Mouse (Mus musculus) liver, embryonic 11.5 days (tissue): ENCODE measurements at regions not wholly inside any gene's neighbourhood (a gene's known extent, or its start where the extent isn't known, plus 50 kb on each side); places are given as distances from the start of the nearest gene placed in this dataset.

ENCODE experiments used
- ATAC-seq: fragments of 200-750 bp; cut with Nextera tagmentation; replicated peaks from 2 replicates; pipeline ENCODE4 v1.8.0; 2017; ENCODE audit warnings: moderate number of reproducible peaks, mild to moderate bottlenecking, moderate TSS enrichment, moderate library complexity; ENCODE audit not compliant: low FRiP score
- DNase-seq: peaks from one replicate; pipeline ENCODE4 v3.0.0-alpha.2; 2017; ENCODE audit warnings: low spot score
- H3K27ac ChIP-seq: fragments of 300-500 bp; sonication (generic); 2 replicates; pipeline ENCODE4 v1.5.1; 2014; ENCODE audit warnings: mild to moderate bottlenecking, low read depth, low read length, control low read depth
- H3K27me3 ChIP-seq: fragments of 300-500 bp; sonication (generic); replicated peaks from 2 replicates; pipeline ENCODE4 v1.6.1; 2014; ENCODE audit warnings: low read length, mixed read lengths; ENCODE audit not compliant: control insufficient read depth, insufficient read depth
- H3K36me3 ChIP-seq: fragments of 300-500 bp; sonication (generic); 2 replicates; pipeline ENCODE4 v1.6.1; 2014; ENCODE audit warnings: mild to moderate bottlenecking, low read length, moderate library complexity, mixed read lengths; ENCODE audit not compliant: control insufficient read depth, insufficient read depth
- H3K4me1 ChIP-seq: fragments of 300-500 bp; sonication (generic); replicated peaks from 2 replicates; pipeline ENCODE4 v1.6.1; 2014; ENCODE audit warnings: low read length, mixed read lengths; ENCODE audit not compliant: control insufficient read depth, insufficient read depth
- H3K4me2 ChIP-seq: fragments of 300-500 bp; sonication (generic); 2 replicates; pipeline ENCODE4 v1.6.1; 2014; ENCODE audit warnings: mild to moderate bottlenecking, control low read depth, moderate library complexity
- H3K4me3 ChIP-seq: fragments of 300-500 bp; sonication (generic); 2 replicates; pipeline ENCODE4 v1.5.1; 2014; ENCODE audit warnings: low read depth, low read length, control low read depth
- H3K9ac ChIP-seq: fragments of 300-500 bp; sonication (generic); 2 replicates; pipeline ENCODE4 v1.6.1; 2014; ENCODE audit warnings: low read depth, low read length, control low read depth
- H3K9me3 ChIP-seq: fragments of 300-500 bp; sonication (generic); 2 replicates; pipeline ENCODE4 v1.6.1; 2016; ENCODE audit warnings: low read length, inconsistent platforms, mixed read lengths; ENCODE audit not compliant: control insufficient read depth
- WGBS: fragments of 180-500 bp; shearing (Covaris S2); extraction: QIAGEN DNeasy Blood & Tissue Kit; methylation state at CpG from one replicate; pipeline ENCODE4 v1.1.7; 2014; 5-methylcytosine and 5-hydroxymethylcytosine counted together

GRCm38 (mm10) chr13:99092279-99092930 is 92.2 kb upstream of the Zfp366 start:
- ATAC-seq: 0 out of 2 replicates have a peak, but pooled peaks have one; percentile 43

DNA sequence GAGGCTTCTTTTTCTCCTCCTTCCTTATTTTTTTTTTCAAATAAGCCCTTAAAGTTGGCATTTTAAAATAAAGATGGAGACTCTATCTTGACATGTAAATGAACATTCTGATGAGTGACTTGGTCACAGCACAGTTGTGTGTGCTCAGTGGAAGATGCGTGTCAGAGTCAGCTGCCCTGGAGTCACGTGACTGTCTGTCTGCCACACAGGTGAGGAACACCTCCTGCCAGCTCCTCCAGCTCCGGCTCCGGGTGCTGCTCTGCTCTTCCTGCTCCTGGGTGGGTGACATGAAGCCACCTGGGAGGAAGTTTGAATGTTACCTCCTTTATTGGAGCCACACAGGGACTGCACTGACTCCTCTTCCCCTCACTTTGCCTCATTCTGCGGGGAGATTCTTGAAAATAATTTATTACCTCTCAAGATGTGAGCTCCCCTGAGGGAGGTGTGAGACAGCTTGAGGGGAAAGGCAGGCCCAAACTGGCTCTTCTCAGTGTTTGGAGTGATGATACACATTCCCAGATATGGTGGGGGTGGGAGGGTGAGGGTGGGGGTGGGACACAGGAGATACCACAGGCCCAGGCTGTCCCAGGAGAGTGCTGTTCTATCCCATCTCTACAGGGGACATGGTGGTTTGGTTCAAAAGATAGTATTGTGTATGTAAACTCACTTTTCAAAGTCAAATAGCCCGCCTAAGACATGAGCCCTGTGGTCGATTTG is 92.9 kb upstream of the Zfp366 start:
- no peak for DNase-seq
- 46% methylated on average over 7 of the region's 7 CpGs for WGBS
- H3K9ac ChIP-seq: no peak overlapping the region
- H3K36me3 ChIP-seq: no peaks in the 10 kb centered on the region
- H3K27ac ChIP-seq: peak overlapping the region; percentile 15; the same call in 1 of the 2 replicates
- ATAC-seq: 0 out of 2 replicates have a peak, but pooled peaks have one; percentile 36
- H3K9me3 ChIP-seq: no peaks in the 10 kb centered on the region
- H3K4me3 ChIP-seq: no peak overlapping the region
- peaks cover 12% of the 10 kb centered on the region for H3K4me1 ChIP-seq
- no peaks in the 10 kb centered on the region for H3K27me3 ChIP-seq
- H3K4me2 ChIP-seq: peak overlapping the region; percentile 1; the same call in 1 of the 2 replicates

More at GRCm38 (mm10) chr13:99092279-99092930, 92.2 kb upstream of the Zfp366 start:
- no peak for DNase-seq
- Histone ChIP-seq H3K4me2 (peak overlapping the region; percentile 1; the same call in 1 of the 2 replicates), H3K4me3 (no peak overlapping the region), H3K9ac (no peak overlapping the region), H3K27me3 (no peaks in the 10 kb centered on the region), H3K27ac (peak overlapping the region; percentile 15; the same call in 1 of the 2 replicates), H3K4me1 (peaks cover 12% of the 10 kb centered on the region), H3K36me3 (no peaks in the 10 kb centered on the region), H3K9me3 (no peaks in the 10 kb centered on the region)
- 41% methylated on average over 14 of the region's 14 CpGs for WGBS

- WGBS: 83% methylated on average over 3 of the region's 3 CpGs
- H3K4me2 ChIP-seq: no peak overlapping the region
- no peak for ATAC-seq
Observed at GRCm38 (mm10) chr13:99090361-99090760, 94.3 kb upstream of the Zfp366 start.

GRCm38 (mm10) chr13:99088285-99088684 is 96.3 kb upstream of the Zfp366 start:
- H3K4me2 ChIP-seq: no peak overlapping the region
- H3K9me3 ChIP-seq: no peaks in the 10 kb centered on the region
- H3K4me1 ChIP-seq: peaks cover 9% of the 10 kb centered on the region
- H3K36me3 ChIP-seq: no peaks in the 10 kb centered on the region
- H3K27ac ChIP-seq: no peak overlapping the region
- H3K9ac ChIP-seq: no peak overlapping the region
- no peak for DNase-seq
- no peaks in the 10 kb centered on the region for H3K27me3 ChIP-seq
- no peak overlapping the region for H3K4me3 ChIP-seq
- 78% methylated on average over 4 of the region's 4 CpGs for WGBS
- no peak for ATAC-seq

More at GRCm38 (mm10) chr13:99090361-99090760, 94.3 kb upstream of the Zfp366 start:
- no peak for DNase-seq
- no peaks in the 10 kb centered on the region for H3K36me3 ChIP-seq
- H3K4me3 ChIP-seq: no peak overlapping the region
- peaks cover 12% of the 10 kb centered on the region for H3K4me1 ChIP-seq
- no peaks in the 10 kb centered on the region for H3K9me3 ChIP-seq
- no peak overlapping the region for H3K9ac ChIP-seq
- H3K27ac ChIP-seq: no peak overlapping the region
- no peaks in the 10 kb centered on the region for H3K27me3 ChIP-seq

GRCm38 (mm10) chr13:99079331-99079761 is 95.0 kb upstream of the 1700024P04Rik start:
- Histone ChIP-seq H3K4me2 (no peak overlapping the region), H3K4me3 (no peak overlapping the region), H3K27me3 (no peaks in the 10 kb centered on the region), H3K4me1 (no peaks in the 10 kb centered on the region), H3K9ac (no peak overlapping the region), H3K36me3 (no peaks in the 10 kb centered on the region), H3K9me3 (no peaks in the 10 kb centered on the region), H3K27ac (no peak overlapping the region)
- WGBS: 91% methylated on average over 8 of the region's 8 CpGs
- DNase-seq (no peak), ATAC-seq (no peak)

DNA sequence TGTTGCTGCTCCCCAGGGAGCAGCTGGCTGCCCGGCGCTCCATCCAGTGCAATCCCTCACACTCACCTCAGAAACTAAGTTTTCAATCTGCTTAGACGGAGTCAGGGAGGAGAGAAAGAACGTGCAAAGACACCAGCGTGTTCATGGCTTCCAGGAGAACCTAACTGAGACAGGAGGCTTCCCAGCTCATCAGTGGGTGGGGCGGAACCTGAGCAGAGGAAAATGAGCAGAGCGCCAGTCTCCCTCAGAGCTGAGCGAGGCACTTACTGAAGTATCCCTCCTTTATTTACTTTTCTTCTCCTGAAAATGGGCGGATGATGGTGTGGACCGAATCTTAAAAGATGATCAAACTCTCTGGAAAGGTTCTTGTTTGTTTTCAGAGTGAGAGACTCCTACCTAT is 94.3 kb upstream of the 1700024P04Rik start:
- ATAC-seq: no peak
- WGBS: 78% methylated on average over 10 of the region's 10 CpGs
- H3K4me1 ChIP-seq: no peaks in the 10 kb centered on the region
- no peaks in the 10 kb centered on the region for H3K9me3 ChIP-seq
- H3K36me3 ChIP-seq: no peaks in the 10 kb centered on the region
- no peaks in the 10 kb centered on the region for H3K27me3 ChIP-seq
- H3K4me2 ChIP-seq: no peak overlapping the region
- H3K9ac ChIP-seq: no peak overlapping the region
- DNase-seq: no peak
- H3K27ac ChIP-seq: no peak overlapping the region
- H3K4me3 ChIP-seq: no peak overlapping the region

- Histone ChIP-seq H3K4me2 (no peak overlapping the region), H3K4me3 (no peak overlapping the region), H3K27me3 (no peaks in the 10 kb centered on the region), H3K4me1 (no peaks in the 10 kb centered on the region), H3K9me3 (no peaks in the 10 kb centered on the region), H3K27ac (no peak overlapping the region), H3K36me3 (no peaks in the 10 kb centered on the region), H3K9ac (no peak overlapping the region)
- 49% methylated on average over 6 of the region's 6 CpGs for WGBS
- DNase-seq (no peak), ATAC-seq (no peak)
Observed at GRCm38 (mm10) chr13:99077039-99077749, 92.8 kb upstream of the 1700024P04Rik start.

DNA sequence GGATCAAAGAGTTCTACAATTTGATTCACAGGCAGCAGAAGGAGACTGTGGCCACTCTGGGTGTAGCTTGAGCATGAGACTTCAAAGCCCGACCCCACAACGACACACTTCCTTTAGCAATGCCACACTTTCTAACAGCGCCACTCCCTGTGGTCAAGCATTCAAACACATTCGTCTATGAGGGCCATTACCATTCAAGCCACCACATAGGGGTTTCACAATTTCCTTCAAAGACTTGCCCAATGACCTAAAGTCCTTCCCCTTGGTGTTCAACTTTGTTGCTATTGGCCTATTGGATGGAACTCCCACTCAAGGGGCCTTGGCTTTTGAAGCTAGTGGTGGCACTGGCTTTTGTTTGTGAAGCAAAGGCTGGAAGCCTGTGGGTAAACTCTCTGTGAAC is 91.1 kb upstream of the 1700024P04Rik start:
- ATAC-seq (no peak), DNase-seq (no peak)
- H3K36me3 ChIP-seq: no peaks in the 10 kb centered on the region
- no peaks in the 10 kb centered on the region for H3K4me1 ChIP-seq
- H3K9ac ChIP-seq: no peak overlapping the region
- no peak overlapping the region for H3K4me3 ChIP-seq
- H3K4me2 ChIP-seq: no peak overlapping the region
- no peaks in the 10 kb centered on the region for H3K9me3 ChIP-seq
- no peaks in the 10 kb centered on the region for H3K27me3 ChIP-seq
- WGBS: 50% methylated on average over 4 of the region's 4 CpGs
- no peak overlapping the region for H3K27ac ChIP-seq
